Mouse (Mus musculus): ENCODE results near the gene Klc1.

- no peak for TF ChIP-seq CTCF (IDR thresholded peaks at IDR 0.05; ENCODE audit: borderline replicate concordance, control insufficient read depth, extremely low read depth, insufficient read depth, low read length, poor library complexity)
- no peak for TF ChIP-seq POLR2A (IDR thresholded peaks at IDR 0.05; ENCODE audit: control insufficient read depth, extremely low read depth, insufficient read depth, low read length, poor library complexity)
Measured at GRCm38 (mm10) chr12:111743419-111743818, 15.2 kb upstream of the Klc1 start.
